Mouse (Mus musculus) hindbrain, postnatal 0 days (tissue): ENCODE data around the gene Heca. TPM values are rescaled to one million over a fixed set of nuclear protein-coding genes. Genes with fewer than 3 reads are reported as not detected.
"Not testable (repeated sequence)": the region's sequence is repeated elsewhere in the genome, so short reads cannot be mapped to it uniquely, and the experiment has no call there.

ENCODE experiments used
- ATAC-seq: fragments of 200-750 bp; cut with Nextera tagmentation; 2 replicates; pipeline ENCODE4 v1.8.0; 2017; ENCODE audit warnings: mild to moderate bottlenecking, moderate TSS enrichment, moderate library complexity
- DNase-seq: peaks from one replicate; pipeline ENCODE4 v3.0.0-alpha.2; 2015; ENCODE audit warnings: low spot score
- H3K27ac ChIP-seq: fragments of 300-500 bp; sonication (generic); 2 replicates; pipeline ENCODE4 v1.5.1; 2014; ENCODE audit warnings: mild to moderate bottlenecking
- H3K27me3 ChIP-seq: fragments of 300-500 bp; sonication (generic); 2 replicates; pipeline ENCODE4 v1.6.1; 2014; ENCODE audit warnings: low read length, mixed read lengths; ENCODE audit not compliant: insufficient read depth
- H3K36me3 ChIP-seq: fragments of 300-500 bp; sonication (generic); 2 replicates; pipeline ENCODE4 v1.6.1; 2014; ENCODE audit warnings: low read length, mixed read lengths; ENCODE audit not compliant: insufficient read depth
- H3K4me1 ChIP-seq: fragments of 300-500 bp; sonication (generic); 2 replicates; pipeline ENCODE4 v1.6.1; 2014; ENCODE audit warnings: antibody characterized with exemption, low read length, mixed read lengths; ENCODE audit not compliant: insufficient read depth
- H3K4me2 ChIP-seq: fragments of 300-500 bp; sonication (generic); 2 replicates; pipeline ENCODE4 v1.6.1; 2014; ENCODE audit warnings: low read depth, mild to moderate bottlenecking, low read length, moderate library complexity, mixed read lengths
- H3K4me3 ChIP-seq: fragments of 300-500 bp; sonication (generic); 2 replicates; pipeline ENCODE4 v1.5.1; 2014; ENCODE audit warnings: low read length
- H3K9ac ChIP-seq: fragments of 300-500 bp; sonication (generic); replicated peaks from 2 replicates; pipeline ENCODE4 v1.6.1; 2014; ENCODE audit warnings: mild to moderate bottlenecking, low read length, moderate library complexity, mixed read lengths
- H3K9me3 ChIP-seq: fragments of 300-500 bp; sonication (generic); 2 replicates; pipeline ENCODE4 v1.6.1; 2016; ENCODE audit warnings: low read length, mixed read lengths
- CTCF ChIP-seq: IDR thresholded peaks from 2 replicates; pipeline ENCODE4 v1.5.1; 2016; ENCODE audit warnings: antibody characterized with exemption, control low read depth, low read depth
- WGBS: fragments of 180-500 bp; shearing (Covaris S2); extraction: QIAGEN DNeasy Blood & Tissue Kit; methylation state at CpG from one replicate; pipeline ENCODE4 v1.1.7; 2014; 5-methylcytosine and 5-hydroxymethylcytosine counted together
- polyA plus RNA-seq: library from polyadenylated mRNA; unstranded; fragments of >200 nt; fragmentation: Nextera tagmentation; extraction: Ambion mirVana; gene quantifications from 2 replicates; pipeline ENCODE4 v1.2.1, GENCODE M21; 2015
- total RNA-seq: library from RNA; depleted of rRNA; stranded (reverse); fragments of >200 nt; gene quantifications from 2 replicates; pipeline ENCODE4 v1.2.3, GENCODE M21; 2014; rRNA removed

The Heca gene
- total and polyA plus RNA-seq, 2 experiments from 2014 or later, result 5.1 to 32.4 TPM

DNA sequence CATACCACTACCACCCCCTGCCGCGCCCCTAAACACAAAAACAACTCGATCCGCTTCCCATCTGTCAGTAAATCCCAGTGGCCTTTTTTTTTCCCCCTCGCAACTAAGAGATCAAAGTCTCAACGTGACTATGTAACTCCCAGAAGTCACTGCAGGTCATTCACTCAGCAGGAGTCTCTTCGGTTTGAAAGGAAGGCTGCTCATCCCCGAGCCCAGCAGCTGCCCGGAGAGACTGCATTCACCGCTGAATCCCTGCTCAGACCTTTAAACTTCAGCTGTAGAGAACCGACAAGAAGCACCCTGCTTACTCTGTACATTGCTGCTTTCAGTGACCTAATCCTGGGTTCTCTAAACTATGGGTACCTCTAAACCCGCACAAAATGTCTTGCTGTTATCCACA lies 120.5 kb downstream of the Heca start:
- H3K4me2 ChIP-seq, result peak overlapping the region; percentile 51
- H3K27me3 ChIP-seq, result no peaks in the 10 kb centered on the region
- no peak for TF ChIP-seq CTCF
- H3K4me1 ChIP-seq, result 0 out of 2 replicates have a peak, but pooled peaks cover 3% of the 10 kb centered on the region
- no peaks in the 10 kb centered on the region for H3K9me3 ChIP-seq
- no peaks in the 10 kb centered on the region for H3K36me3 ChIP-seq
- ATAC-seq (peak; percentile 55; the same call in 1 of the 2 replicates), DNase-seq (peak; percentile 67)
- peak overlapping the region; percentile 22 for H3K4me3 ChIP-seq
- H3K27ac ChIP-seq, result peak overlapping the region; percentile 49
- 0 out of 2 replicates have a peak overlapping the region, but pooled peaks have one; percentile 19 for H3K9ac ChIP-seq
- 2% methylated on average over 12 of the region's 12 CpGs for WGBS

DNA sequence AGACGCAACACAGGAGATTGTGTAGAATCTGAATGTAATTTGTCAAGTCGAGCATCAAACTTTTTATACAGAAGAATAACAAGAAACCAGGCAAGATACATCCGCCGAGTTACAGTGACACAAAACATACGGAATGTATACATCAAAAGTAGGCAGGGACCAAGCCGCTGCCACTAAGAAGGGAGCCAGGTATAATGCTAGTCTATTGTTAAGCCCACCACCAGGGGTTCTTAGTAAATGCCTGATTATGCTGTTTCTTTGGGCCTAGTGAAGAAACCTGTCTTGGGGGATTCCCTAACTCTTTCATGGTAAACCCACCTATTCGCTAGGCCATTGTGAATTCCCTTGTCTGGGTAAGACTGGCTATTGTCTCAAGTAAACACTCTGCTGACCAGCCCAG lies 127.4 kb downstream of the Heca start:
- not testable (repeated sequence) for ATAC-seq

More for the DNA sequence above, 127.4 kb downstream of the Heca start:
- not testable (repeated sequence) for DNase-seq, H3K9me3 ChIP-seq, H3K4me2 ChIP-seq, H3K4me3 ChIP-seq, H3K36me3 ChIP-seq, H3K9ac ChIP-seq, H3K27ac ChIP-seq, H3K27me3 ChIP-seq, H3K4me1 ChIP-seq
- WGBS, result 92% methylated on average over 7 of the region's 7 CpGs

Other genes starting within 250 kb of the Heca start
- gene Cited2, start 224.8 kb downstream of the Heca start, total RNA-seq, result 102 and 112 TPM in 2 replicates
- gene Cited2, start 224.8 kb downstream of the Heca start, polyA plus RNA-seq, result 59.4 and 60.4 TPM in 2 replicates
- gene Txlnb, start 151.8 kb downstream of the Heca start, total RNA-seq, result 0.90 and 0.99 TPM in 2 replicates
- 0.85 and 1.0 TPM in 2 replicates for gene Txlnb, start 151.8 kb downstream of the Heca start, polyA plus RNA-seq
- gene Abracl, start 75.2 kb upstream of the Heca start, total RNA-seq, result 10.4 and 27.9 TPM in 2 replicates
- gene Abracl, start 75.2 kb upstream of the Heca start, polyA plus RNA-seq, result 55.9 and 60.6 TPM in 2 replicates
- gene Reps1, start 107.8 kb upstream of the Heca start, total RNA-seq, result 64.9 and 69.5 TPM in 2 replicates
- 20.6 and 21.1 TPM in 2 replicates for gene Reps1, start 107.8 kb upstream of the Heca start, polyA plus RNA-seq